Mouse (Mus musculus) forebrain, embryonic 15.5 days (tissue): ENCODE data around the gene Tbc1d24. TPM values are rescaled to one million over a fixed set of nuclear protein-coding genes. Genes with fewer than 3 reads are reported as not detected.
"Not testable (repeated sequence)": the region's sequence is repeated elsewhere in the genome, so short reads cannot be mapped to it uniquely, and the experiment has no call there.

Source experiments
- ATAC-seq: fragments of 200-750 bp; cut with Nextera tagmentation; replicated peaks from 2 replicates; pipeline ENCODE4 v1.8.0; 2017; ENCODE audit warnings: mild to moderate bottlenecking, moderate TSS enrichment, moderate library complexity
- H3K27ac ChIP-seq: fragments of 300-500 bp; sonication (generic); replicated peaks from 2 replicates; pipeline ENCODE4 v1.5.1; 2015; ENCODE audit warnings: mild to moderate bottlenecking, inconsistent platforms
- H3K27me3 ChIP-seq: fragments of 300-500 bp; sonication (generic); 2 replicates; pipeline ENCODE4 v1.6.1; 2015; ENCODE audit warnings: inconsistent platforms
- H3K36me3 ChIP-seq: fragments of 300-500 bp; sonication (generic); 2 replicates; pipeline ENCODE4 v1.6.1; 2015; ENCODE audit warnings: mild to moderate bottlenecking, inconsistent platforms
- H3K4me1 ChIP-seq: fragments of 300-500 bp; sonication (generic); 2 replicates; pipeline ENCODE4 v1.6.1; 2015; ENCODE audit warnings: inconsistent platforms
- H3K4me2 ChIP-seq: fragments of 300-500 bp; sonication (generic); replicated peaks from 2 replicates; pipeline ENCODE4 v1.6.1; 2015; ENCODE audit warnings: mild to moderate bottlenecking, inconsistent platforms
- H3K4me3 ChIP-seq: fragments of 300-500 bp; sonication (generic); 2 replicates; pipeline ENCODE4 v1.5.1; 2015; ENCODE audit warnings: mild to moderate bottlenecking, inconsistent platforms
- H3K9ac ChIP-seq: fragments of 300-500 bp; sonication (generic); replicated peaks from 2 replicates; pipeline ENCODE4 v1.6.1; 2015; ENCODE audit warnings: mild to moderate bottlenecking, inconsistent platforms
- H3K9me3 ChIP-seq: fragments of 300-500 bp; sonication (generic); 2 replicates; pipeline ENCODE4 v1.6.1; 2016; ENCODE audit warnings: inconsistent platforms
- WGBS: fragments of 180-500 bp; shearing (Covaris S2); methylation state at CpG from one replicate; pipeline ENCODE4 v1.1.7; 2015; ENCODE audit warnings: mixed read lengths; 5-methylcytosine and 5-hydroxymethylcytosine counted together
- microRNA-seq: library from miRNA; unstranded; fragments of <30 nt; microRNA quantifications from one replicate; pipeline ENCODE4, GENCODE M21; 2016
- polyA plus RNA-seq: library from polyadenylated mRNA; unstranded; fragments of >200 nt; fragmentation: Nextera tagmentation; extraction: Ambion mirVana; gene quantifications from 2 replicates; pipeline ENCODE4 v1.2.1, GENCODE M21; 2015

The Tbc1d24 gene
- polyA plus RNA-seq, 1 experiment from 2014 or later = 19.5 TPM

GRCm38 (mm10) chr17:24137226-24137880 lies 68.0 kb downstream of the Tbc1d24 start:
- WGBS = 81% methylated on average over 2 of the region's 2 CpGs
- no peak overlapping the region for H3K27ac ChIP-seq
- H3K9me3 ChIP-seq = no peaks in the 10 kb centered on the region
- no peaks in the 10 kb centered on the region for H3K36me3 ChIP-seq
- no peaks in the 10 kb centered on the region for H3K27me3 ChIP-seq
- ATAC-seq = no peak
- no peak overlapping the region for H3K4me3 ChIP-seq
- no peak overlapping the region for H3K9ac ChIP-seq
- peaks cover 31% of the 10 kb centered on the region for H3K4me1 ChIP-seq
- H3K4me2 ChIP-seq = no peak overlapping the region

- no peak for ATAC-seq
- no peaks in the 10 kb centered on the region for H3K36me3 ChIP-seq
- H3K4me3 ChIP-seq = no peak overlapping the region
These were observed 71.3 kb downstream of the Tbc1d24 start for GRCm38 (mm10) chr17:24134062-24134461.

GRCm38 (mm10) chr17:24132919-24133318 lies 72.4 kb downstream of the Tbc1d24 start:
- not testable (repeated sequence) for H3K4me3 ChIP-seq, H3K4me1 ChIP-seq, H3K27ac ChIP-seq, H3K9me3 ChIP-seq, H3K9ac ChIP-seq, H3K36me3 ChIP-seq, ATAC-seq, H3K4me2 ChIP-seq, H3K27me3 ChIP-seq
- 92% methylated on average over 4 of the region's 4 CpGs for WGBS

More at GRCm38 (mm10) chr17:24134062-24134461, 71.3 kb downstream of the Tbc1d24 start:
- no peak overlapping the region for H3K9ac ChIP-seq
- H3K9me3 ChIP-seq = no peaks in the 10 kb centered on the region
- no peak overlapping the region for H3K4me2 ChIP-seq
- no peaks in the 10 kb centered on the region for H3K27me3 ChIP-seq
- no peak overlapping the region for H3K27ac ChIP-seq
- H3K4me1 ChIP-seq = 0 out of 2 replicates have a peak, but pooled peaks cover 8% of the 10 kb centered on the region

GRCm38 (mm10) chr17:24131570-24131969 lies 73.8 kb downstream of the Tbc1d24 start:
- 91% methylated on average over 3 of the region's 3 CpGs for WGBS
- Histone ChIP-seq H3K27ac (no peak overlapping the region), H3K9ac (no peak overlapping the region), H3K4me3 (no peak overlapping the region), H3K27me3 (no peaks in the 10 kb centered on the region), H3K9me3 (no peaks in the 10 kb centered on the region), H3K36me3 (no peaks in the 10 kb centered on the region), H3K4me2 (no peak overlapping the region), H3K4me1 (no peaks in the 10 kb centered on the region)
- no peak for ATAC-seq

GRCm38 (mm10) chr17:24129246-24129645 lies 76.1 kb downstream of the Tbc1d24 start:
- H3K9me3 ChIP-seq, ATAC-seq, H3K27me3 ChIP-seq, H3K9ac ChIP-seq, H3K36me3 ChIP-seq, H3K4me3 ChIP-seq, H3K27ac ChIP-seq, H3K4me1 ChIP-seq, H3K4me2 ChIP-seq: not testable (repeated sequence)
- 95% methylated on average over 4 of the region's 4 CpGs for WGBS

GRCm38 (mm10) chr17:24127592-24127991 lies 77.8 kb downstream of the Tbc1d24 start:
- ATAC-seq = no peak
- 90% methylated on average over 1 of the region's 1 CpGs for WGBS
- Histone ChIP-seq H3K4me2 (no peak overlapping the region), H3K4me3 (no peak overlapping the region), H3K27ac (no peak overlapping the region), H3K9me3 (no peaks in the 10 kb centered on the region), H3K36me3 (no peaks in the 10 kb centered on the region), H3K9ac (no peak overlapping the region), H3K27me3 (no peaks in the 10 kb centered on the region), H3K4me1 (no peaks in the 10 kb centered on the region)

GRCm38 (mm10) chr17:24126801-24127200 lies 78.6 kb downstream of the Tbc1d24 start:
- WGBS = 81% methylated on average over 3 of the region's 3 CpGs
- Histone ChIP-seq H3K27ac (no peak overlapping the region), H3K4me1 (no peaks in the 10 kb centered on the region), H3K27me3 (no peaks in the 10 kb centered on the region), H3K4me2 (no peak overlapping the region), H3K9me3 (no peaks in the 10 kb centered on the region), H3K36me3 (no peaks in the 10 kb centered on the region), H3K4me3 (no peak overlapping the region), H3K9ac (no peak overlapping the region)
- no peak for ATAC-seq

Small RNA genes within 50 kb of the gene (microRNA-seq; reads per million reads assigned to microRNA genes)
- gene Mir5134 = 2.0 reads per million
- gene Mir6965 = not detected

Other genes starting within 250 kb of the Tbc1d24 start
- not detected in 2 replicates for gene Prss30, start 225.0 kb downstream of the Tbc1d24 start, polyA plus RNA-seq
- not detected in 2 replicates for gene Prss22, start 207.5 kb downstream of the Tbc1d24 start, polyA plus RNA-seq
- 0.23 and 0.24 TPM in 2 replicates for gene Prss27, start 167.4 kb downstream of the Tbc1d24 start, polyA plus RNA-seq
- gene Kctd5, start 132.1 kb downstream of the Tbc1d24 start, polyA plus RNA-seq = 89.8 and 92.4 TPM in 2 replicates
- gene Pdpk1, start 54.6 kb downstream of the Tbc1d24 start, polyA plus RNA-seq = 58.8 and 61.9 TPM in 2 replicates
- 28.7 and 31.5 TPM in 2 replicates for gene Amdhd2, start 41.8 kb downstream of the Tbc1d24 start, polyA plus RNA-seq
- 872 and 917 TPM in 2 replicates for gene Atp6v0c, start 35.9 kb downstream of the Tbc1d24 start, polyA plus RNA-seq
- 4.9 and 5.2 TPM in 2 replicates for gene Ntn3, start 4.0 kb upstream of the Tbc1d24 start, polyA plus RNA-seq
- gene Tedc2, start 15.3 kb upstream of the Tbc1d24 start, polyA plus RNA-seq = 13.0 and 13.5 TPM in 2 replicates
- gene Ccnf, start 45.9 kb upstream of the Tbc1d24 start, polyA plus RNA-seq = 30.1 and 32.7 TPM in 2 replicates
- gene Abca17, start 145.5 kb upstream of the Tbc1d24 start, polyA plus RNA-seq = 0.22 TPM in 1 of 2 replicates, not detected in the other
- gene Abca3, start 146.4 kb upstream of the Tbc1d24 start, polyA plus RNA-seq = 21.5 and 21.7 TPM in 2 replicates
- 360 and 364 TPM in 2 replicates for gene Rnps1, start 209.0 kb upstream of the Tbc1d24 start, polyA plus RNA-seq
- 40.7 and 42.8 TPM in 2 replicates for gene Eci1, start 221.1 kb upstream of the Tbc1d24 start, polyA plus RNA-seq
- gene Dnase1l2, start 237.5 kb upstream of the Tbc1d24 start, polyA plus RNA-seq = 5.7 and 6.6 TPM in 2 replicates